Mouse (Mus musculus) right cerebral cortex, postnatal 10 days (tissue): ENCODE measurements around the gene Ywhae.

Experiments used
- DNase-seq, 2 experiments: peaks; one replicate each; pipeline ENCODE4 v3.0.0; 2021; ENCODE audit warnings: low spot score in 2 of 2

Ywhae gene

GRCm38 (mm10) chr11:75737806-75738476, 5.3 kb downstream of the Ywhae start:
- DNase-seq = no peak

- DNase-seq = no peak
These were observed 5.8 kb downstream of the Ywhae start for GRCm38 (mm10) chr11:75738477-75738821.

- DNase-seq = no peak
These were observed 7.5 kb downstream of the Ywhae start for GRCm38 (mm10) chr11:75740204-75740603.

GRCm38 (mm10) chr11:75741615-75742014, 8.9 kb downstream of the Ywhae start:
- DNase-seq = no peak

GRCm38 (mm10) chr11:75744761-75745160, 12.1 kb downstream of the Ywhae start:
- DNase-seq = no peak

- DNase-seq = no peak
These were observed 17.9 kb downstream of the Ywhae start for GRCm38 (mm10) chr11:75750537-75750936.

- no peak for DNase-seq
These were observed 18.4 kb downstream of the Ywhae start for GRCm38 (mm10) chr11:75751082-75751481.

GRCm38 (mm10) chr11:75756687-75757086, 24.0 kb downstream of the Ywhae start:
- DNase-seq = no peak

GRCm38 (mm10) chr11:75758553-75758952, 25.9 kb downstream of the Ywhae start:
- DNase-seq = no peak

GRCm38 (mm10) chr11:75760785-75761184, 28.1 kb downstream of the Ywhae start:
- DNase-seq = no peak

- DNase-seq = no peak
These were observed 30.0 kb downstream of the Ywhae start for GRCm38 (mm10) chr11:75762708-75763107.

- DNase-seq = no peak
These were observed 31.9 kb downstream of the Ywhae start for GRCm38 (mm10) chr11:75764521-75765023.

- DNase-seq = no peak
These were observed 32.5 kb downstream of the Ywhae start for GRCm38 (mm10) chr11:75765161-75765560.

GRCm38 (mm10) chr11:75767014-75767413, 34.3 kb downstream of the Ywhae start:
- no peak for DNase-seq

- DNase-seq = peak in 1 of 2 experiments; percentile 64
These were observed 35.7 kb downstream of the Ywhae start for GRCm38 (mm10) chr11:75768091-75768989.

- DNase-seq = peak; percentile 87 to 89
These were observed 36.5 kb downstream of the Ywhae start for GRCm38 (mm10) chr11:75769206-75769605.

GRCm38 (mm10) chr11:75772562-75772961, 39.9 kb downstream of the Ywhae start:
- no peak for DNase-seq

- no peak for DNase-seq
These were observed 43.2 kb downstream of the Ywhae start for GRCm38 (mm10) chr11:75775919-75776318.

GRCm38 (mm10) chr11:75781919-75782318, 49.2 kb downstream of the Ywhae start:
- peak; percentile 76 to 77 for DNase-seq

GRCm38 (mm10) chr11:75783799-75784198, 51.1 kb downstream of the Ywhae start:
- no peak for DNase-seq

- no peak for DNase-seq
These were observed 53.2 kb downstream of the Ywhae start for GRCm38 (mm10) chr11:75785897-75786296.

GRCm38 (mm10) chr11:75792535-75792934, 59.9 kb downstream of the Ywhae start:
- DNase-seq = no peak

GRCm38 (mm10) chr11:75793351-75793750, 60.7 kb downstream of the Ywhae start:
- DNase-seq = no peak
